Mouse (Mus musculus) MEL (cell line): ENCODE results near the gene Ube2a. TPM values are rescaled to one million over a fixed set of nuclear protein-coding genes. Genes with fewer than 3 reads are reported as not detected.
A peak's percentile ranks its signal among the peaks of the same experiment; 100 is the strongest.

Experiments
- DNase-seq: peaks from one replicate; pipeline ENCODE4 v3.0.0; 2011; ENCODE audit warnings: low read depth, low spot score
- H3K27ac ChIP-seq: 2 replicates; pipeline ENCODE4 v1.5.1; 2012; ENCODE audit warnings: low read depth, mild to moderate bottlenecking, control low read depth, low read length, moderate library complexity; ENCODE audit not compliant: control insufficient read depth
- H3K27me3 ChIP-seq, 2 experiments: fragments of 150-350 bp in 1 of 2; sonication (generic) in 1 of 2; 2 replicates each; pipeline ENCODE4 v1.6.1; 2012; ENCODE audit warnings: low read length in 2 of 2, mild to moderate bottlenecking in 2 of 2, improper control_type of control experiment in 1 of 2, moderate library complexity in 1 of 2; ENCODE audit not compliant: insufficient read depth in 2 of 2, control insufficient read depth in 1 of 2
- H3K36me3 ChIP-seq, 2 experiments: 2 replicates each; pipeline ENCODE4 v1.6.1; 2012 to 2014; ENCODE audit warnings: low read length in 2 of 2, improper control_type of control experiment in 1 of 2, inconsistent platforms in 1 of 2, mild to moderate bottlenecking in 1 of 2; ENCODE audit not compliant: insufficient read depth in 2 of 2, control insufficient read depth in 1 of 2
- H3K4me1 ChIP-seq, 2 experiments: fragments of 150-350 bp in 1 of 2; sonication (generic) in 1 of 2; 2 replicates each; pipeline ENCODE4 v1.6.1; 2012; ENCODE audit warnings: low read length in 2 of 2, improper control_type of control experiment in 1 of 2, mild to moderate bottlenecking in 1 of 2; ENCODE audit not compliant: insufficient read depth in 2 of 2, control insufficient read depth in 1 of 2
- H3K4me3 ChIP-seq, 2 experiments: fragments of 150-350 bp in 1 of 2; sonication (generic) in 1 of 2; 2 replicates each; pipeline ENCODE4 v1.5.1; 2012; ENCODE audit warnings: low read depth in 2 of 2, low read length in 2 of 2, mild to moderate bottlenecking in 2 of 2, moderate library complexity in 2 of 2, control low read depth in 1 of 2, improper control_type of control experiment in 1 of 2; ENCODE audit not compliant: control insufficient read depth in 1 of 2, insufficient read depth in 1 of 2
- H3K79me2 ChIP-seq: 2 replicates; pipeline ENCODE4 v1.6.1; 2012; ENCODE audit warnings: mild to moderate bottlenecking, low read length, moderate library complexity; ENCODE audit not compliant: control insufficient read depth, poor library complexity, insufficient read depth
- H3K9ac ChIP-seq: 2 replicates; pipeline ENCODE4 v1.6.1; 2012; ENCODE audit warnings: low read depth, mild to moderate bottlenecking, control low read depth, low read length, moderate library complexity; ENCODE audit not compliant: control insufficient read depth, poor library complexity, severe bottlenecking
- H3K9me3 ChIP-seq: fragments of 150-350 bp; sonication (generic); replicated peaks from 2 replicates; pipeline ENCODE4 v1.6.1; 2012; ENCODE audit warnings: mild to moderate bottlenecking, low read length, improper control_type of control experiment, moderate library complexity; ENCODE audit not compliant: insufficient read depth
- BHLHE40 ChIP-seq: IDR thresholded peaks from 2 replicates; pipeline ENCODE4 v1.6.1; 2012; ENCODE audit warnings: low read depth, mild to moderate bottlenecking, inconsistent platforms, low read length, improper control_type of control experiment, borderline replicate concordance
- CHD1 ChIP-seq: IDR thresholded peaks from 2 replicates; pipeline ENCODE4 v1.6.1; 2012; ENCODE audit warnings: low read depth, mild to moderate bottlenecking, inconsistent platforms, low read length, improper control_type of control experiment
- CHD2 ChIP-seq: IDR thresholded peaks from 2 replicates; pipeline ENCODE4 v1.6.1; 2011; ENCODE audit warnings: low read length, improper control_type of control experiment
- CTCF ChIP-seq, 3 experiments: IDR thresholded peaks in 2 of 3; conservative IDR thresholded peaks in 1 of 3; 2 replicates each; pipeline ENCODE4 v1.5.1; 2011 to 2012; ENCODE audit warnings: low read length in 3 of 3, low read depth in 2 of 3, mild to moderate bottlenecking in 2 of 3, improper control_type of control experiment in 1 of 3, inconsistent platforms in 1 of 3, mixed read lengths in 1 of 3, moderate library complexity in 1 of 3; ENCODE audit not compliant: control insufficient read depth in 1 of 3, insufficient read depth in 1 of 3, poor library complexity in 1 of 3, severe bottlenecking in 1 of 3
- E2F4 ChIP-seq: IDR thresholded peaks from 2 replicates; pipeline ENCODE4 v1.6.1; 2011; ENCODE audit warnings: low read depth, low read length, improper control_type of control experiment, borderline replicate concordance
- EP300 ChIP-seq, 2 experiments: IDR thresholded peaks; 2 replicates each; pipeline ENCODE4 v1.6.1; 2011; ENCODE audit warnings: improper control_type of control experiment in 2 of 2, low read length in 2 of 2, low read depth in 1 of 2, mild to moderate bottlenecking in 1 of 2
- GABPA ChIP-seq: IDR thresholded peaks from 2 replicates; pipeline ENCODE4 v1.6.1; 2012; ENCODE audit warnings: low read depth, mild to moderate bottlenecking, inconsistent platforms, low read length, improper control_type of control experiment, moderate library complexity
- GATA1 ChIP-seq: IDR thresholded peaks from 2 replicates; pipeline ENCODE4 v1.6.1; 2011; ENCODE audit warnings: low read depth, low read length, improper control_type of control experiment
- JUND ChIP-seq: IDR thresholded peaks from 2 replicates; pipeline ENCODE4 v1.6.1; 2011; ENCODE audit warnings: low read depth, mild to moderate bottlenecking, improper control_type of control experiment, low read length
- MAX ChIP-seq: IDR thresholded peaks from 2 replicates; pipeline ENCODE4 v1.6.1; 2011; ENCODE audit warnings: low read length, improper control_type of control experiment
- MAZ ChIP-seq: IDR thresholded peaks from 2 replicates; pipeline ENCODE4 v1.6.1; 2012; ENCODE audit warnings: low read depth, mild to moderate bottlenecking, inconsistent platforms, low read length, improper control_type of control experiment
- MEF2A ChIP-seq: IDR thresholded peaks from 2 replicates; pipeline ENCODE4 v1.6.1; 2014; ENCODE audit warnings: low read depth, mild to moderate bottlenecking, inconsistent platforms, low read length, improper control_type of control experiment; ENCODE audit not compliant: poor library complexity, insufficient replicate concordance, severe bottlenecking; ENCODE audit errors: extremely low read depth
- NELFE ChIP-seq: IDR thresholded peaks from 2 replicates; pipeline ENCODE4 v1.6.1; 2011; ENCODE audit warnings: low read depth, low read length, improper control_type of control experiment
- POLR2A ChIP-seq, 2 experiments: IDR thresholded peaks; 2 replicates each; pipeline ENCODE4 v1.6.1; 2011 to 2012; ENCODE audit warnings: low read length in 2 of 2, mild to moderate bottlenecking in 2 of 2, control low read depth in 1 of 2, improper control_type of control experiment in 1 of 2, low read depth in 1 of 2, moderate library complexity in 1 of 2; ENCODE audit not compliant: control insufficient read depth in 1 of 2, insufficient read depth in 1 of 2, poor library complexity in 1 of 2
- POLR2AphosphoS2 ChIP-seq: IDR thresholded peaks from 2 replicates; pipeline ENCODE4 v1.6.1; 2011; ENCODE audit warnings: low read length, improper control_type of control experiment
- POLR2AphosphoS5 ChIP-seq: IDR thresholded peaks from 2 replicates; pipeline ENCODE4 v1.6.1; 2012; ENCODE audit warnings: low read depth, borderline replicate concordance, mild to moderate bottlenecking, inconsistent platforms, low read length, moderate library complexity, mixed read lengths
- RAD21 ChIP-seq: IDR thresholded peaks from 2 replicates; pipeline ENCODE4 v1.6.1; 2011; ENCODE audit warnings: mild to moderate bottlenecking, low read depth, low read length, improper control_type of control experiment
- RCOR1 ChIP-seq: IDR thresholded peaks from 2 replicates; pipeline ENCODE4 v1.6.1; 2012; ENCODE audit warnings: low read depth, mild to moderate bottlenecking, inconsistent platforms, low read length, improper control_type of control experiment
- SMC3 ChIP-seq: IDR thresholded peaks from 2 replicates; pipeline ENCODE4 v1.6.1; 2011; ENCODE audit warnings: low read depth, low read length, improper control_type of control experiment
- TBP ChIP-seq: IDR thresholded peaks from 2 replicates; pipeline ENCODE4 v1.8.0; 2011; ENCODE audit warnings: low read depth, low read length, improper control_type of control experiment
- TCF12 ChIP-seq: IDR thresholded peaks from 2 replicates; pipeline ENCODE4 v1.6.1; 2014; ENCODE audit warnings: low read depth, mild to moderate bottlenecking, inconsistent platforms, low read length, improper control_type of control experiment, moderate library complexity
- ZC3H11A ChIP-seq: IDR thresholded peaks from 2 replicates; pipeline ENCODE4 v1.6.1; 2012; ENCODE audit warnings: low read depth, mild to moderate bottlenecking, inconsistent platforms, low read length, improper control_type of control experiment
- ZKSCAN1 ChIP-seq: IDR thresholded peaks from 2 replicates; pipeline ENCODE4 v1.6.1; 2012; ENCODE audit warnings: low read depth, mild to moderate bottlenecking, inconsistent platforms, low read length, improper control_type of control experiment, moderate library complexity
- ZMIZ1 ChIP-seq: IDR thresholded peaks from 2 replicates; pipeline ENCODE4 v1.6.1; 2012; ENCODE audit warnings: low read depth, mild to moderate bottlenecking, inconsistent platforms, low read length, improper control_type of control experiment, moderate library complexity
- polyA plus RNA-seq, 2 experiments: library from polyadenylated mRNA; stranded (reverse) in 1 of 2; unstranded in 1 of 2; fragments of >175 nt in 1 of 2; fragments of >200 nt in 1 of 2; gene quantifications; 2 replicates each; pipeline versions ENCODE4 v1.2.1 to v1.2.4; 2012; ENCODE audit warnings: low replicate concordance in 2 of 2, low read depth in 1 of 2; ENCODE audit not compliant: insufficient read length in 2 of 2, insufficient read depth in 1 of 2, missing spikeins in 1 of 2
- total RNA-seq: library from RNA; depleted of rRNA; stranded (reverse); fragments of 300-350 nt; gene quantifications from 2 replicates; pipeline ENCODE4 v1.2.3, GENCODE M21; 2012

Gene Ube2a
- total and polyA plus RNA-seq, 3 experiments: 39.3 to 971 (median 105) TPM

GRCm38 (mm10) chrX:36833397-36834084 lies 40.2 kb upstream of the Ube2a start:
- Histone ChIP-seq H3K4me1 (no peaks in the 10 kb centered on the region), H3K9ac (no peak overlapping the region)
- TF ChIP-seq CTCF (IDR thresholded peaks at IDR 0.05 in 2 of 3, conservative IDR thresholded peaks at IDR 0.05 in 1 of 3; ENCODE audit: control insufficient read depth in 1 of 3, insufficient read depth in 1 of 3, low read depth in 2 of 3, low read length in 3 of 3, poor library complexity in 1 of 3, severe bottlenecking in 1 of 3) (peak; percentile 39 to 60 (median 58); a peak in 5 of 6 replicates), ZC3H11A (peak; percentile 47), EP300 (IDR thresholded peaks at IDR 0.05; ENCODE audit: low read depth in 1 of 2, low read length in 2 of 2) (no peak), ZMIZ1 (no peak), POLR2AphosphoS5 (no peak), BHLHE40 (no peak), POLR2AphosphoS2 (no peak), NELFE (no peak), MAX (no peak), SMC3 (peak; percentile 52), GATA1 (no peak), CHD1 (no peak), RAD21 (peak; percentile 58), MAZ (no peak), RCOR1 (no peak), POLR2A (IDR thresholded peaks at IDR 0.05; ENCODE audit: control insufficient read depth in 1 of 2, insufficient read depth in 1 of 2, low read depth in 1 of 2, low read length in 2 of 2, poor library complexity in 1 of 2) (no peak), MEF2A (no peak), TCF12 (no peak)

GRCm38 (mm10) chrX:36837069-36837676 lies 36.5 kb upstream of the Ube2a start:
- H3K9me3 ChIP-seq: no peaks in the 10 kb centered on the region
- TF ChIP-seq POLR2AphosphoS5 (no peak), ZKSCAN1 (no peak), CHD2 (no peak), ZC3H11A (no peak), RCOR1 (no peak), GABPA (no peak), CHD1 (no peak), MEF2A (no peak), TBP (no peak), JUND (no peak), RAD21 (no peak), E2F4 (no peak), CTCF (IDR thresholded peaks at IDR 0.05 in 2 of 3, conservative IDR thresholded peaks at IDR 0.05 in 1 of 3; ENCODE audit: control insufficient read depth in 1 of 3, insufficient read depth in 1 of 3, low read depth in 2 of 3, low read length in 3 of 3, poor library complexity in 1 of 3, severe bottlenecking in 1 of 3) (no peak)
- no peaks in the 10 kb centered on the region for H3K36me3 ChIP-seq
- H3K27ac ChIP-seq: no peak overlapping the region
- H3K4me3 ChIP-seq: no peak overlapping the region
- H3K27me3 ChIP-seq: no peaks in the 10 kb centered on the region
- DNase-seq: no peak
- no peaks in the 10 kb centered on the region for H3K4me1 ChIP-seq
- H3K79me2 ChIP-seq: no peaks in the 10 kb centered on the region
- no peak overlapping the region for H3K9ac ChIP-seq

More at GRCm38 (mm10) chrX:36833397-36834084, 40.2 kb upstream of the Ube2a start:
- peak; percentile 64 for DNase-seq
- Histone ChIP-seq H3K27ac (no peak overlapping the region), H3K79me2 (no peaks in the 10 kb centered on the region), H3K4me3 (no peak overlapping the region), H3K27me3 (no peaks in the 10 kb centered on the region), H3K36me3 (no peaks in the 10 kb centered on the region), H3K9me3 (no peaks in the 10 kb centered on the region)
